Mouse (Mus musculus) E14TG2a.4 (cell line): ENCODE measurements around the gene Brf1.

Experiments
- CTCF ChIP-seq: conservative IDR thresholded peaks from 2 replicates; pipeline ENCODE4 v1.5.1; 2014; ENCODE audit warnings: low read length
- POU5F1 ChIP-seq: IDR thresholded peaks from 2 replicates; pipeline ENCODE4 v1.6.1; 2014; ENCODE audit warnings: low read length, borderline replicate concordance

DNA sequence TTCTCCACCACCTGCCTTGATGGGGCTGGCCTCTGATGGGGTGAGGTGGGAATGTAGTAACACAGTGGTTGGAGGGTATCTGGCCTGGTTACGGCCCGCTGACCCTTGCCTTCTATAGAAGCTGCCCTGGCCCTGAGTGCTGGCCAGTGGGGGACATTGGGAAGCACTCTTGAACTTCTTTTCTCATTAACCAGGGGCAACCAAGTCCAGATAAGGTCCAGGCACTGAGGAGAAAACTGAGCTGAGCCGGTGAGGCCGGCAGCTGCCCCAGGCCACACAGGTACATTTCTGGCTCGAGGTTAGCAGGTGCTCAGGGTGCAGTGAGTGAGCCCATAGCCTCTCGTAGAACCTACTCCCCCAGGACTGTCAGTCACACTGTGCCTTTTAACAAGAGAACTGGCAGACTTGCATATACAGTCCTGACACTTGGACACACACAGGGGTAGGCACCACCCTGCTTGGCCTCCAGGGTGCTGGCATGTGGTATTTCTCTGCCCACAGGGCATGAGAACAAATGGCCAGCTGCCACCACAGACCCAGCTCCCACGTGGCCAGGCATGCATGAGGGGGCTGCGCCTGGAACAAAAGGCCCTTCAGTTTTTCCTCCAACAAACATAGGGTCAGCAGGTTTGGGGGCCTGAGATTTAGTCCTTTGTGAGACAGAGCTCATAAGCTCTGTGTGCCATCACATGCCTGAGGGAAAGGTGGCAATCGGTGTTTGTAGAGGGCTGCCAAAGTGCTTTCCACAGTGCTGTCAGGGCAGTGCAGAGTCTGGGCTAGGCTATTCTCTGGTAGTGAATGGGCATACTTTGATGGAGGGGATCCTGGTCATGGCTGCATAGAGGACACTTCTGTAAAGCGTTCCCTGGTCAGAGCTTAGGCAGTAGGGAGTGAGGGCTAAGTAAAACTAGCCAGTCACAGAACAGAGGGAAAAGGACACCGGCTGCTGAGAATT, 32.1 kb upstream of the Brf1 start:
- TF ChIP-seq CTCF = no peak
- TF ChIP-seq POU5F1 = no peak
